Mouse (Mus musculus) splenic B cell, adult 2 months (primary cell): ENCODE data around the gene Kdm2b.
"Not testable (repeated sequence)": the region's sequence is repeated elsewhere in the genome, so short reads cannot be mapped to it uniquely, and the experiment has no call there.

ENCODE experiments used
- DNase-seq: peaks from one replicate; pipeline ENCODE4 v3.0.0-alpha.2; 2011; ENCODE audit warnings: low read depth, low spot score
- H3K27me3 ChIP-seq: 2 replicates; pipeline ENCODE4 v1.6.1; 2012; ENCODE audit warnings: mild to moderate bottlenecking, low read length, moderate library complexity, mixed read lengths; ENCODE audit not compliant: control insufficient read depth, poor library complexity, insufficient read depth, severe bottlenecking
- H3K36me3 ChIP-seq: 2 replicates; pipeline ENCODE4 v1.6.1; 2012; ENCODE audit warnings: mild to moderate bottlenecking, low read length, moderate library complexity, mixed read lengths; ENCODE audit not compliant: control insufficient read depth, poor library complexity, insufficient read depth, severe bottlenecking

The Kdm2b gene

DNA sequence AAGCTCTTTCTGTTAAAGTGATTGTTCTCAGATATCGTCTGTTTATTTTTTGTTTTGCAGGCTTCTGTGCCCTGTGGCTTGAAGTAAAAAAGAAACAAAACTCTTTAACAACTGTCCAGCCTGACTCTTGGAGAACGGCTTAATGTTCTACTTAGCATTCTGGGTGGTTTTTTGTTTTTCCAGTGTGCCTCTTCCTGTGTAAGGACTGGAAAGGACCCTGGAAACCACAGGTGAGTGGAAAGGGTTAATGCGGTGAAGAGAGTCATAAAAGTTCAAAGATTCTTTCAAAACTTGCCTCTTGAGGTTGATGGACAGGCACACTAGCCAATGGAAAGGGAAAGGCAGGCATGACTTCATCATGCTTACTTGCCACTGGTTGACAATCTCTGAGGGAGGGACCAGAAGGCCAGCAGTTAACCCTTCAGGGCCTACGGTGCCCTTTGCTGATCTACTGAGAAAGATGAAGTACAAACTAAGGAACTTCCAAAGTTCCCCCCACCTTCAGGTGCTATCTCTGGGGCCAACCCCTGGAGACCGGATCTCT, 4.8 kb upstream of the Kdm2b start:
- Histone ChIP-seq H3K36me3 (no peaks in the 10 kb centered on the region), H3K27me3 (no peaks in the 10 kb centered on the region; the same call in 1 of the 2 replicates)
- DNase-seq, result peak; percentile 85

DNA sequence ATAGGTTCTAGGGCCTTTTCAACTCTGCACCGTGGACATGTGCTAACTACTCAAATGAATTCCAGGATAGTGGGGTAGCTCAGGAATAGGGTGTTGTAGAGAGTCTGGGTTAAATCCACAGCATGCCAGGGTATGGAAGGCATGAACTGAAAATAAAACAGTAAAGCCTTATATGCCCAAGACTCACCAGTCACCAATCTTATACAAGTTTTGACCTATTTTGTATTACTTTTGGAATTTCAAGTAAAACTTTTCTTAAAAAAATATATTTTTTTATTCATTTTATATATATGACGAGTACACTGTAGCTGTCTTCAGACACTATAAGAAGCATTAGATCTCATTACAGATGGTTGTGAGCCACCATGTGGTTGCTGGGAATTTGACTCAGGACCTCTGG, 4.2 kb upstream of the Kdm2b start:
- H3K36me3 ChIP-seq, result no peaks in the 10 kb centered on the region
- no peak for DNase-seq
- no peaks in the 10 kb centered on the region; the same call in 1 of the 2 replicates for H3K27me3 ChIP-seq

GRCm38 (mm10) chr5:122991350-122992004, 1.9 kb upstream of the Kdm2b start:
- no peak for DNase-seq

DNA sequence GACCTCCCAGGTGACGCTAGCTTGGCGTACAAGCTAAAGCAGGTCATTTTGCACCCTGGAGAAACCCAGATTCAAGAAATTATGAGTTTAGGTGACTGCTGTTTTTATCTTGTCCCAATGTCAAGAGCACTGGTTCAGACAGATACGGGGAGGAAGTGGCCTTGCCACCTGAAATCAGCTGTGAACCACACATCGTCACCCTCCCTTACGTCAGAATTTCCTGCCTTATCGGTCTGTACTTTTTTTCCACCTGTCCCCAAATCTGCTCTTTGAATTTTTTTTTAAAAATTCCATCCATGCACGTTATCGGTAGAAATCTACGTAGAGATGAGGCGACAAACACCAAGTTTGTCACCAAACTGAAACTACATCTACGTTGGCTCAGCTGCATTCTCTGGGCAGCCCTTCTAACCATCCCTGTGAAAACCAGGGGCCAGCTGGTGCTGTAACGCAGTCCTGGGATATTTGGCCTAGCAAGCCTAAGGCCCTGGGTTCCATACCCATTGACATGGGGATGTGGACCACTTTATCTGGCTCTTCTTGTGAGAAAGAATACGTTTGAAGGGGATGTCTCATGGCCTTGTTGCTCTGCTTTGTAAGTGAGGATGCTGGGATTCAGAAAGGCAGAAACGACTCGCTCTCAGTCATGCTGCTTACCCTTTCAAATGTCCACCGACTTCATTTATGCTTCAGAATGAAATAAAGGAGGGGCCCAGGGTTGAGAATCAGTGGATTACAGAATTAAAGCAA, 963 bp upstream of the Kdm2b start:
- Histone ChIP-seq H3K27me3 (no peaks in the 10 kb centered on the region; the same call in 1 of the 2 replicates), H3K36me3 (no peaks in the 10 kb centered on the region)
- DNase-seq, result peak; percentile 94

More at GRCm38 (mm10) chr5:122991350-122992004, 1.9 kb upstream of the Kdm2b start:
- H3K36me3 ChIP-seq, result no peaks in the 10 kb centered on the region
- no peaks in the 10 kb centered on the region; the same call in 1 of the 2 replicates for H3K27me3 ChIP-seq

GRCm38 (mm10) chr5:122989001-122989525, 560 bp downstream of the Kdm2b start:
- DNase-seq, result peak; percentile 82
- Histone ChIP-seq H3K36me3 (no peaks in the 10 kb centered on the region), H3K27me3 (no peaks in the 10 kb centered on the region; the same call in 1 of the 2 replicates)

DNA sequence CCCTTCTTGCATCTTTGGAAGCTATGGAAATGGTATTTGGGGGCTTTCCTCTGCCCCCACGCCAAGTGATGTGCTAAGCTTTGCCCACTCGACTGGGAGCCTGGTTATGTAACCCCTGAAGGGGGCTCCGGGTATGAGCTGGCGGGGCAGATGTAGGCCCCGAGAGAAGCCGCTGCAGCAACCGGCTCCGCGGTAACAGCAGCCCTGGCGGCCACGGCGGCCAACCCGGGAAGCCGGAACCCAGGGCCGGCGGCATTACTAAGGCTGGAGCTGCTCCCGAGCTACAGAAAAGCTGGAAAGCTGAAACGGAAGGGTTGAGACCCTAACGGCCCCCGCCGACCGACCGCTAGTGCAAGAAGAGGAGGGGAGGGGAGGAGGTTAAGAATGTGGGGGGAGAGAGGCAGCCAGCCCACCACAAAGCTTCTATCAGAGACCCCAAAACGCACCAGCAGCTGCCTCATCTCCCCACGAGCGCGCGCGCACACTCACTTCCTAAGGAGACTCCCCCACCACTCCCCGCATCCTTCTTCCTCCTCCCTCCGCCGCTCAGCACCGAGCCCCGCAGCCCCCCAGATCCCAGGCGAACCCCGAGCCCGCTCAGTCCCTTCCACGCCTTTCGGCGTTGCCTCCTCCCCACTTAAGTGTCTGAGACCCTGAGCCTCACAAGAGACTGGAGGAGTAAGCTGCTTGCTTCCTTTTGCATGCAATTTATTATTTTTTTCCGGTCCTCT, 1.4 kb downstream of the Kdm2b start:
- Histone ChIP-seq H3K27me3 (no peaks in the 10 kb centered on the region; the same call in 1 of the 2 replicates), H3K36me3 (no peaks in the 10 kb centered on the region)
- DNase-seq, result peak; percentile 30

DNA sequence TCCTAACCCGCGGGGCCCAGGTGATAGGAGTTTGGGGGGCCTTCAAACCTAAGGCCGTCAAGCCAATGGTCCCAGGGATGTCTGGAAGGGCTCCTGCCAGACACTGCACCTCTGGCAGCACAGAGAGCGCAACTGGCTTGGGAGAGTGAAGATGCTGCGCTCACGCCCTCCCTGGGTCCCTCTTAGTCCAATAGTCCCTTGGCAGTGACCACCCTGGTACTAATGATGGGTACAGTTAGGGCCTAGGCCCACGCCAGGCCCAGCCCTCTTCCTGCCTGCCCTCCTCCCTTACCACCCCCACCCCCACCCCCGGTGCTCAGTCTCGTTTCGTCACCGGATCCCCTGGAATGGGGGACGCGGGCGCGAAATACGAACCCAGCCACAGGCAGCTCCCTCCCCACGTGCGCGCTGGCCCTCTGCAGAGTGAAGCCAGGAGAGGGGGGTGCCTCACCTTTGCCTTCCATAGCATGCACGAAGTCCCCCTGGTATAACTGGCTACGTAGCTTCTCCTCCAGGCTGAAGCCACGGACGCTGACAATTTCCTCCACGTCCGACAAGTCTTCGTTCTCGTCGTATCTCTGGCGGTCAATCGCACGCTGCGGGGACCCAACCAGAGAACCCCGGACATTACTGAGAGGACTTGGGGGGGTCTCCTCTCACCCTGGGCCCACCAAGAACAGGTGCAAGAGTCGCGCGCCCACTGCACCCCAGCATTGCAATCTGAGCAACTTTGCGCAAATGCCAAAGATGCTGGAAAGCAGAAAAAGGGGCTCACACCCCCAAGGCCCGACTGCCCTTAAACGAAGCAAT, 2.2 kb downstream of the Kdm2b start:
- no peaks in the 10 kb centered on the region; the same call in 1 of the 2 replicates for H3K27me3 ChIP-seq
- peak; percentile 23 for DNase-seq
- H3K36me3 ChIP-seq, result no peaks in the 10 kb centered on the region

GRCm38 (mm10) chr5:122986091-122986493, 3.5 kb downstream of the Kdm2b start:
- DNase-seq, result peak; percentile 23
- no peaks in the 10 kb centered on the region; the same call in 1 of the 2 replicates for H3K27me3 ChIP-seq
- H3K36me3 ChIP-seq, result no peaks in the 10 kb centered on the region

GRCm38 (mm10) chr5:122985276-122985675, 4.3 kb downstream of the Kdm2b start:
- DNase-seq, result no peak

DNA sequence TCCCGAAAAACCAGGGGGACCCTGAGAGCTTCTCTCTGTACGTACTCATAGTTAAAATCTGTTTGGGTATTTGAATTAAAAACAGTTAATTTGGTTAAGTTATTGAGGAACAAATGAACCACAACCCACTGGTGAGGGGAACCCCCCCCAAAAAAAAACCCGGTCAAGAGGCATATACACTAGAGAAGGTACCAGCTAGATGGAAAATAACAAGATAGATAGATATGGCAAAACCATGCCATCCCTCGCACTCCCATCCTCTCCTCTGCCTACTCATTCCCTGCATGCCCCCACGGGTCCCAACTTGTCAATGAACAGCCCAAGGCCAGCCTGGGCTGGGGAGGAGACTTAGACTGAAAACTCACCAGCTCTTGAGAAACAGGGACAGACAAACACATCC, 5.1 kb downstream of the Kdm2b start:
- Histone ChIP-seq H3K36me3 (peaks cover 4% of the 10 kb centered on the region; the same call in 1 of the 2 replicates), H3K27me3 (no peaks in the 10 kb centered on the region; the same call in 1 of the 2 replicates)
- DNase-seq, result peak; percentile 23

More at GRCm38 (mm10) chr5:122985276-122985675, 4.3 kb downstream of the Kdm2b start:
- no peaks in the 10 kb centered on the region; the same call in 1 of the 2 replicates for H3K27me3 ChIP-seq
- H3K36me3 ChIP-seq, result no peaks in the 10 kb centered on the region

DNA sequence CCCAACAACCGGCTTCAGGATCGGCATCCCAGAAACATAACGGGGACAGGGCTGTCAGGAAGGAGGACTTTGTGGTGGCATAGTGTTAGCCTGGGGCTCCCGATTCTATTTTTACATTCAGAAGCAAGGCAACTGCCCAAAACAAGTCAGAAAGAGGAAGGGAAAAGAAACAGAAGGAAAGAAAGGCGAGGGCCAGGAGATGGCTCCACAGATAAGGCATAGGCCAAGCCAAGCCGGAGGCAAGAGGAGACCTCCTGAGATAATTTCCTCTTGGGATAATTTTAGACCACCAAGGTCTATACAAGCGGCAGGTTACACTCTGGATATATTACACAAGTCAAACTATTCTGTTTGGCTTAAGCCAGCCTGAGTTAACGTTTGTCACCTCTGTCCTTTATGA, 10.7 kb downstream of the Kdm2b start:
- DNase-seq, result no peak
- H3K36me3 ChIP-seq, result peaks cover 6% of the 10 kb centered on the region; the same call in 1 of the 2 replicates
- no peaks in the 10 kb centered on the region for H3K27me3 ChIP-seq

- DNase-seq, H3K36me3 ChIP-seq, H3K27me3 ChIP-seq: not testable (repeated sequence)
These were observed 14.9 kb downstream of the Kdm2b start for GRCm38 (mm10) chr5:122974701-122975100.

DNA sequence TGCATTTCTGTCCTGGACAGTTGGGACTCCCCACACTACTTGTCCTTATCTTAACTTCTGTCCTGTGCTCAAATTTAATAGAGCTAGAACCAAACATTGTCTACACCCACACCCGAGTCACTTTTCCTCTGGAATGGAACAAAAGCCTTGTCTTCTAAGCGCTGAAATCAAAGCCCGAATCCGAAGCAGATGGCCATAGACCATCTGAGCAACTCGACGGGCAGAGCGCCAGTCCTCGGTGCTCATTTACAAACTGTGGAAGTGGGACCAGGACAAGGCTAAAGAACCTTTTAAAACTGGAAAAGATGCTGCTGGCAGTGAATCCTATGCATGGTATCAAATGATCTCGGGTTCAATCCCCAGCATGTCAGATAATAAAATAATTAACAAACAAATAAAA, 17.5 kb downstream of the Kdm2b start:
- DNase-seq, result no peak
- H3K27me3 ChIP-seq, result no peaks in the 10 kb centered on the region
- H3K36me3 ChIP-seq, result no peaks in the 10 kb centered on the region

GRCm38 (mm10) chr5:122971438-122971837, 18.2 kb downstream of the Kdm2b start:
- Histone ChIP-seq H3K36me3 (no peaks in the 10 kb centered on the region), H3K27me3 (no peaks in the 10 kb centered on the region)
- no peak for DNase-seq
